Mouse (Mus musculus) forebrain, postnatal 0 days (tissue): ENCODE results near the gene Eif4h. TPM values are rescaled to one million over a fixed set of nuclear protein-coding genes. Genes with fewer than 3 reads are reported as not detected.

Experiments
- ATAC-seq: fragments of 200-750 bp; cut with Nextera tagmentation; 2 replicates; pipeline ENCODE4 v1.8.0; 2017; ENCODE audit warnings: mild to moderate bottlenecking, moderate library complexity
- DNase-seq: peaks from one replicate; pipeline ENCODE4 v3.0.0-alpha.2; 2015
- H3K27ac ChIP-seq: fragments of 300-500 bp; sonication (generic); 2 replicates; pipeline ENCODE4 v1.5.1; 2014; ENCODE audit warnings: low read depth, mild to moderate bottlenecking, antibody characterized with exemption, low read length, moderate library complexity, mixed read lengths
- H3K27me3 ChIP-seq: fragments of 300-500 bp; sonication (generic); 2 replicates; pipeline ENCODE4 v1.6.1; 2014; ENCODE audit warnings: mild to moderate bottlenecking, low read length, mixed read lengths; ENCODE audit not compliant: insufficient read depth
- H3K36me3 ChIP-seq: fragments of 300-500 bp; sonication (generic); 2 replicates; pipeline ENCODE4 v1.6.1; 2014; ENCODE audit warnings: mild to moderate bottlenecking, moderate library complexity; ENCODE audit not compliant: insufficient read depth
- H3K4me1 ChIP-seq: fragments of 300-500 bp; sonication (generic); 2 replicates; pipeline ENCODE4 v1.6.1; 2014; ENCODE audit warnings: antibody characterized with exemption; ENCODE audit not compliant: insufficient read depth
- H3K4me2 ChIP-seq: fragments of 300-500 bp; sonication (generic); 2 replicates; pipeline ENCODE4 v1.6.1; 2014; ENCODE audit warnings: low read depth, mild to moderate bottlenecking, moderate library complexity
- H3K4me3 ChIP-seq: fragments of 300-500 bp; sonication (generic); 2 replicates; pipeline ENCODE4 v1.5.1; 2014; ENCODE audit warnings: low read depth, low read length, mixed read lengths
- H3K9ac ChIP-seq: fragments of 300-500 bp; sonication (generic); 2 replicates; pipeline ENCODE4 v1.6.1; 2014; ENCODE audit warnings: mild to moderate bottlenecking
- H3K9me3 ChIP-seq: fragments of 300-500 bp; sonication (generic); 2 replicates; pipeline ENCODE4 v1.6.1; 2016; ENCODE audit warnings: low read length
- CTCF ChIP-seq: sonication (generic); IDR thresholded peaks from 2 replicates; pipeline ENCODE4 v1.5.1; 2016; ENCODE audit warnings: antibody characterized with exemption, control low read depth, low read depth
- WGBS: fragments of 180-500 bp; shearing (Covaris S2); extraction: QIAGEN DNeasy Blood & Tissue Kit; methylation state at CpG from one replicate; pipeline ENCODE4 v1.1.7; 2014; 5-methylcytosine and 5-hydroxymethylcytosine counted together
- microRNA-seq, 2 experiments: library from miRNA; unstranded; fragments of <30 nt; microRNA quantifications; one replicate each; pipeline ENCODE4; 2016
- polyA plus RNA-seq: library from polyadenylated mRNA; unstranded; fragments of >200 nt; fragmentation: Nextera tagmentation; extraction: Ambion mirVana; gene quantifications from 2 replicates; pipeline ENCODE4 v1.2.1, GENCODE M21; 2015
- total RNA-seq: library from RNA; depleted of rRNA; stranded (reverse); fragments of >200 nt; gene quantifications from 2 replicates; pipeline ENCODE4 v1.2.3, GENCODE M21; 2014; rRNA removed

Eif4h gene
- total and polyA plus RNA-seq, 2 experiments from 2014 or later: 343 to 525 TPM

- peak overlapping the region; percentile 52 for H3K4me3 ChIP-seq
- H3K36me3 ChIP-seq: no peaks in the 10 kb centered on the region
- no peak for TF ChIP-seq CTCF
- peak; percentile 88 for ATAC-seq
- H3K27ac ChIP-seq: peak overlapping the region; percentile 57; the same call in 1 of the 2 replicates
- H3K9me3 ChIP-seq: no peaks in the 10 kb centered on the region
- DNase-seq: peak; percentile 80
- H3K9ac ChIP-seq: peak overlapping the region; percentile 58
- H3K4me2 ChIP-seq: peak overlapping the region; percentile 84
- H3K27me3 ChIP-seq: no peaks in the 10 kb centered on the region
- 3% methylated on average over 23 of the region's 23 CpGs for WGBS
- peaks cover 8% of the 10 kb centered on the region; the same call in 1 of the 2 replicates for H3K4me1 ChIP-seq
Measured at GRCm38 (mm10) chr5:134571730-134572507, 67.4 kb downstream of the Eif4h start.

Small RNAs within 50 kb of the gene (microRNA-seq; reads per million reads assigned to microRNA genes)
- 0 reads per million in 2 experiments for gene Mir7228

Other genes starting within 250 kb of the Eif4h start
- gene Gtf2ird1, start 182.8 kb downstream of the Eif4h start, total RNA-seq: 33.9 and 47.1 TPM in 2 replicates
- 41.2 and 53.6 TPM in 2 replicates for gene Gtf2ird1, start 182.8 kb downstream of the Eif4h start, polyA plus RNA-seq
- 162 and 164 TPM in 2 replicates for gene Clip2, start 87.1 kb downstream of the Eif4h start, total RNA-seq
- 12.7 and 14.5 TPM in 2 replicates for gene Clip2, start 87.1 kb downstream of the Eif4h start, polyA plus RNA-seq
- not detected in 2 replicates for gene Syna, start 79.3 kb downstream of the Eif4h start, total RNA-seq
- gene Syna, start 79.3 kb downstream of the Eif4h start, polyA plus RNA-seq: 0.55 and 0.97 TPM in 2 replicates
- gene Rfc2, start 58.1 kb downstream of the Eif4h start, total RNA-seq: 68.9 and 97.5 TPM in 2 replicates
- gene Rfc2, start 58.1 kb downstream of the Eif4h start, polyA plus RNA-seq: 150 and 160 TPM in 2 replicates
- gene Lat2, start 24.5 kb downstream of the Eif4h start, total RNA-seq: 1.5 and 1.8 TPM in 2 replicates
- gene Lat2, start 24.5 kb downstream of the Eif4h start, polyA plus RNA-seq: 1.2 and 2.5 TPM in 2 replicates
- 41.3 and 44.5 TPM in 2 replicates for gene Limk1, start 49.1 kb upstream of the Eif4h start, total RNA-seq
- gene Limk1, start 49.1 kb upstream of the Eif4h start, polyA plus RNA-seq: 9.3 and 11.4 TPM in 2 replicates
- gene Eln, start 107.8 kb upstream of the Eif4h start, total RNA-seq: 21.9 and 45.1 TPM in 2 replicates
- 19.1 and 25.7 TPM in 2 replicates for gene Eln, start 107.8 kb upstream of the Eif4h start, polyA plus RNA-seq